Mouse (Mus musculus) forebrain, embryonic 16.5 days (tissue): ENCODE measurements around the gene Fbxw5. TPM values are rescaled to one million over a fixed set of nuclear protein-coding genes. Genes with fewer than 3 reads are reported as not detected.
"Not testable (repeated sequence)": the region's sequence is repeated elsewhere in the genome, so short reads cannot be mapped to it uniquely, and the experiment has no call there.

Experiments
- ATAC-seq: fragments of 200-750 bp; cut with Nextera tagmentation; 2 replicates; pipeline ENCODE4 v1.8.0; 2017; ENCODE audit warnings: mild to moderate bottlenecking, moderate library complexity
- H3K27ac ChIP-seq: fragments of 300-500 bp; sonication (generic); 2 replicates; pipeline ENCODE4 v1.5.1; 2014; ENCODE audit warnings: low read length, control low read depth
- H3K27me3 ChIP-seq: fragments of 300-500 bp; sonication (generic); replicated peaks from 2 replicates; pipeline ENCODE4 v1.6.1; 2014; ENCODE audit warnings: low read length; ENCODE audit not compliant: control insufficient read depth, insufficient read depth
- H3K36me3 ChIP-seq: fragments of 300-500 bp; sonication (generic); 2 replicates; pipeline ENCODE4 v1.6.1; 2014; ENCODE audit not compliant: control insufficient read depth, insufficient read depth
- H3K4me1 ChIP-seq: fragments of 300-500 bp; sonication (generic); replicated peaks from 2 replicates; pipeline ENCODE4 v1.6.1; 2014; ENCODE audit warnings: low read length; ENCODE audit not compliant: control insufficient read depth, insufficient read depth
- H3K4me2 ChIP-seq: fragments of 300-500 bp; sonication (generic); 2 replicates; pipeline ENCODE4 v1.6.1; 2014; ENCODE audit warnings: mild to moderate bottlenecking, low read length, control low read depth
- H3K4me3 ChIP-seq: fragments of 300-500 bp; sonication (generic); replicated peaks from 2 replicates; pipeline ENCODE4 v1.5.1; 2014; ENCODE audit warnings: mild to moderate bottlenecking, low read length, control low read depth
- H3K9ac ChIP-seq: fragments of 300-500 bp; sonication (generic); replicated peaks from 2 replicates; pipeline ENCODE4 v1.6.1; 2014; ENCODE audit warnings: low read depth, low read length, control low read depth
- H3K9me3 ChIP-seq: fragments of 300-500 bp; sonication (generic); 2 replicates; pipeline ENCODE4 v1.6.1; 2016; ENCODE audit warnings: low read length; ENCODE audit not compliant: control insufficient read depth
- WGBS: fragments of 180-500 bp; shearing (Covaris S2); extraction: QIAGEN DNeasy Blood & Tissue Kit; methylation state at CpG from one replicate; pipeline ENCODE4 v1.1.7; 2014; 5-methylcytosine and 5-hydroxymethylcytosine counted together
- polyA plus RNA-seq: library from polyadenylated mRNA; unstranded; fragments of >200 nt; fragmentation: Nextera tagmentation; extraction: Ambion mirVana; gene quantifications from 2 replicates; pipeline ENCODE4 v1.2.1, GENCODE M21; 2015

The Fbxw5 gene
- polyA plus RNA-seq, 1 experiment from 2014 or later = 156 TPM

GRCm38 (mm10) chr2:25540541-25540948 is 40.0 kb downstream of the Fbxw5 start:
- Histone ChIP-seq H3K27me3 (no peaks in the 10 kb centered on the region), H3K9me3 (no peaks in the 10 kb centered on the region), H3K4me3 (no peak overlapping the region), H3K36me3 (peaks cover 4% of the 10 kb centered on the region), H3K9ac (no peak overlapping the region), H3K4me2 (no peak overlapping the region), H3K27ac (no peak overlapping the region), H3K4me1 (no peaks in the 10 kb centered on the region; the same call in 1 of the 2 replicates)
- no peak for ATAC-seq
- WGBS = 95% methylated on average over 4 of the region's 4 CpGs

DNA sequence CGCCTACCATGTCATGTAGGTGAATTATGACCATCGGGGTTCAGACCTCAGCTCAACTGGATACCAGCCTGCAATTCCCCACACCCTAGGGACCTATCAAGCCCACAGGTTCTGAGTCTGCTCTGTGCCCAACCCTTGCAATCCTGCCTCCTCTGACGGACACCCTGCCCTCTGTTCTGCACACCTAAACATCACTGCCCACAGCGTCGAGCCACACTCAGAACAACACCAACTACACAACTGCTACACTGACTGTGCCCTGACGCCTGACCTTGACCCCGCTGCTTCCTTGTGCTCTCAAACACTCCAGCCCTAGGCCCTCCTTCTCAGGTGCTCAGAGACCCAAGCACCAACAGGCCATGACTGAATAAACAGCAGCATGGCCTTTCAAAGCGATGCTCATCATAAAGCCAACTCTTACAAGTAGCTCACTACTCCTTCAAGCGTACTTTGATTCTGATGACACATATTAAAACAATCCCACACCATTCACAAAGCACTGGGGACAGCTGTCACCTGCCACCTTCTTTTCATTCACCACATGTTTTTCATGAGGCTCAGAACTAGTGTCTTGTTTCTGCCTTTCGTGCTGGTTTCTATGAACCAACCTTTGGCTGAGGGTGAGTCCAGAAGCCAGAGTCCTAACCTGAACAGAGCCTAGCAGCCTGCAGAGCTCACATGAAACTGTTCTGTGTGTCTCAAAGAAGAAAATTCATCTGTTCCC is 41.3 kb downstream of the Fbxw5 start:
- no peak for ATAC-seq
- Histone ChIP-seq H3K9ac (no peak overlapping the region), H3K4me2 (no peak overlapping the region), H3K27me3 (no peaks in the 10 kb centered on the region), H3K9me3 (no peaks in the 10 kb centered on the region), H3K4me1 (peaks cover 7% of the 10 kb centered on the region), H3K4me3 (no peak overlapping the region), H3K27ac (no peak overlapping the region), H3K36me3 (no peaks in the 10 kb centered on the region; the same call in none of the 2 replicates)
- WGBS = 87% methylated on average over 10 of the region's 10 CpGs

GRCm38 (mm10) chr2:25545996-25546810 is 45.7 kb downstream of the Fbxw5 start:
- Histone ChIP-seq H3K4me2 (peak overlapping the region; percentile 73), H3K36me3 (no peaks in the 10 kb centered on the region), H3K9me3 (no peaks in the 10 kb centered on the region), H3K4me3 (peak overlapping the region; percentile 77), H3K27ac (no peak overlapping the region), H3K27me3 (no peaks in the 10 kb centered on the region), H3K4me1 (peaks cover 11% of the 10 kb centered on the region), H3K9ac (peak overlapping the region; percentile 82)
- ATAC-seq = peak; percentile 37
- WGBS = 9% methylated on average over 38 of the region's 43 CpGs

GRCm38 (mm10) chr2:25546811-25547491 is 46.4 kb downstream of the Fbxw5 start, which contains the start of gene Traf2:
Gene Traf2, minus strand, starts transcription at chr2:25546940.
- ATAC-seq = peak; percentile 100
- H3K9me3 ChIP-seq = no peaks in the 10 kb centered on the region
- H3K36me3 ChIP-seq = no peaks in the 10 kb centered on the region
- H3K4me3 ChIP-seq = peak within 1 kb of the TSS; percentile 77
- H3K4me1 ChIP-seq = peaks cover 11% of the 10 kb centered on the region
- H3K27me3 ChIP-seq = no peaks in the 10 kb centered on the region
- no peak within 1 kb of the TSS for H3K27ac ChIP-seq
- 2% methylated on average over 47 of the region's 48 CpGs for WGBS
- H3K9ac ChIP-seq = peak within 1 kb of the TSS; percentile 82
- H3K4me2 ChIP-seq = peak within 1 kb of the TSS; percentile 73

DNA sequence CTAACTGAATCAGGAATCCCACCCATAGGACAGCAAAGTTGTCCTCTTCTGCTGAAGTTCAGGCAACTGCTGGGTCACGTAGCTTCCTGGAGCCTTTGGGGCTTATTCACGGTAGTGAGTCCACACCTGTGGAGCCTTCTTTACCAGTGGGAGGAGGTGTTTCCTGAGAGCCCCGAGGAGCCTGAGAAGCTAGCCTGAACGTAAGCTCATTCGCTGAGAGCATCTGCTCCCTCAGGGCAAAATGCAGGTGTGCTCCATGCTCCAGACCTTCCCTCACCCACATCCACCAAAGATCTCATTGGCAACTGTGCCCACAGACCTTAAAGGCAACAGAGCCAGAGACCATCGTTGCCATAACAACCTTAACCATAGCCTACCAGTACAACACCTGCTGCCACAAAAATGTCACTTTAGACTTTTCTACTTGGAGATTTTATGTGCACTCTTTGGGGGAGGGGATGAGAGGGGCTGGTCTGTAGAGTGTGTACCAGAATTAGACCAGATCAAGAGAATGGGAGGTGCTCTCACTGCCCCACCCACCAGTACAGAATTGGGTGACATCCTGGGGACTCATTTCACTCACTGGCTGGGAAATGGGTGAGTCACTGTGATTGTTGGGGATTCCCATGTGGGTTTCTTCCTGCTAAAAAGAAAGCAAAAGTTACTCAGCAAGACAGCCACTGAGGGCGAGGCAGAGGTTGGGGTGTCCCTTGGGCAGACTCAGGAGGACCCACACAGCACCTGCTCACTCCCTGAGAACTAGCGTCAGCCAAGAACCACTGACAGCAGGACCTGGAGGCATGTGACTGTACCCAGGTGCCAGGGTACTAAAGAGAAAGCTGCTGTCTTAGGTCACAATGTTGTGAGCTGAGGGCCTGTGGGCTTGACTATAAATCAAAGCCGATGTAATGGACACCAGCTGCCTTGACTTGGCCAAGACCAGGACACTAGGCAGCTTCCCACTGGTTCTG is 48.8 kb downstream of the Fbxw5 start:
- Histone ChIP-seq H3K4me2 (no peak overlapping the region), H3K27ac (no peak overlapping the region), H3K9ac (no peak overlapping the region), H3K36me3 (no peaks in the 10 kb centered on the region), H3K27me3 (no peaks in the 10 kb centered on the region), H3K4me1 (peaks cover 11% of the 10 kb centered on the region), H3K9me3 (no peaks in the 10 kb centered on the region), H3K4me3 (no peak overlapping the region)
- ATAC-seq = no peak
- 79% methylated on average over 9 of the region's 9 CpGs for WGBS

DNA sequence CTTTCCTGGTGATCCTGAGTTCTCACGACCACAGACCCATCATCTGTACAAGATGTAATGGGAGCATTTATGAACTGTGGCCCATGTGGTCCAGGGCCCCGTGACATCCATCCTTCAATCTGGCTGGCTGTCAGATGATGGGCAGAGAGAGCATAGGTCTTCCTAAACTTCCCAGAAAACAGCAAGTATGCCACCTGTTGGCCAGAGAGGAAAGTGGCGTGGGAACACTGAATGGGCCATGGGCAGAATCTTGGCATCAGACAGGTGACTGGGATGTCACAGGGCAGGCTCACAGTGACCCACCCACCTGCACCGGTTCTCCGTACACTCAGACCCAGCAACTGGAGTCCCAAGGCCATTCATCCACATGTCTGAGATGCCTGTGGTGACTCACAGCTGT is 50.6 kb downstream of the Fbxw5 start:
- no peak overlapping the region for H3K4me3 ChIP-seq
- no peak overlapping the region for H3K27ac ChIP-seq
- H3K9ac ChIP-seq = no peak overlapping the region
- 36% methylated on average over 5 of the region's 5 CpGs for WGBS
- H3K27me3 ChIP-seq = no peaks in the 10 kb centered on the region
- H3K36me3 ChIP-seq = no peaks in the 10 kb centered on the region
- no peaks in the 10 kb centered on the region for H3K9me3 ChIP-seq
- H3K4me1 ChIP-seq = peaks cover 6% of the 10 kb centered on the region
- no peak for ATAC-seq
- H3K4me2 ChIP-seq = no peak overlapping the region

GRCm38 (mm10) chr2:25553171-25553786 is 52.7 kb downstream of the Fbxw5 start:
- not testable (repeated sequence) for H3K27me3 ChIP-seq, H3K9me3 ChIP-seq, H3K27ac ChIP-seq, H3K36me3 ChIP-seq, H3K9ac ChIP-seq, H3K4me2 ChIP-seq, ATAC-seq, H3K4me3 ChIP-seq, H3K4me1 ChIP-seq
- WGBS = 88% methylated on average over 4 of the region's 4 CpGs
